Mouse (Mus musculus) thymus, adult 2 months (tissue): ENCODE measurements around the gene Havcr1.

Experiments used
- CTCF ChIP-seq: fragments of 200-500 bp; IDR thresholded peaks from 2 replicates; pipeline ENCODE4 v1.5.1; 2012; ENCODE audit warnings: mild to moderate bottlenecking, control low read depth, low read length, moderate library complexity, borderline replicate concordance; ENCODE audit not compliant: control insufficient read depth, poor library complexity, insufficient read depth; ENCODE audit errors: extremely low read depth
- POLR2A ChIP-seq: fragments of 200-500 bp; IDR thresholded peaks from 2 replicates; pipeline ENCODE4 v1.6.1; 2012; ENCODE audit warnings: mild to moderate bottlenecking, low read length, control low read depth, moderate library complexity; ENCODE audit not compliant: control insufficient read depth, poor library complexity, insufficient read depth; ENCODE audit errors: extremely low read depth

GRCm38 (mm10) chr11:46734617-46735016, 263 bp upstream of the Havcr1 start:
- TF ChIP-seq POLR2A: no peak
- TF ChIP-seq CTCF: no peak
